Mouse (Mus musculus): ENCODE measurements around the gene Snx33.

DNA sequence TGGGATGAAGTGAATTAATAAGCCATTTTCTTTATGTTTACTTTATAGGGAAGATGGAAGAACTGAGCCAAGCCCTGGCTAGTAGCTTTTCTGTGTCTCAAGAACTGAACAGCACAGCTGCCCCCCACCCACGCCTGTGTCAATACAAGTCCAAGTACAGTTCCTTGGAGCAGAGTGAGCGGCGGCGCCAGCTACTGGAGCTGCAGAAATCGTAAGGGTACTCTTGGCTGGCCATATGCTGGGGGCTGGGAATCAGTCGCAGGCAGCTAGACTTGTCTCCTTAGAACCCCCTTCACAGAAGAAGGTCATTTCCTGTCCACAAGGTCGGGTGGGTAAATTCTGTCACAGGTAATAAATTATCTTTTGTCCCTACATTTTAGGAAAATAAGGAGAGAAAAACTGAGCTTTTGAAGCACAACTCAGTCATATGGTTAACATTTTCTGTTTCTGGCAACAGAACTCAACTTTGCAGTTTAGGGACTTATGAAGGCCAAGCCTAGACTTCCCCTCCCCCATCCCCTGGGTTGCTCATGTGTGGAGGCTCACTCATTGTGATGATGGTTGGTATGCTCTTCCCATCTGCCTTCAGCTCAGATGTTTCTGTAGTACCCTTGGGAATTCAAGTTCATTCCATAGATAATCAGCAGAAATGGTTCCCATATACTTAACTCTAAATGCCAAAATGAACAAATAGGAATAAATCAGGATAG is 28.9 kb upstream of the Snx33 start:
- TF ChIP-seq CTCF (conservative IDR thresholded peaks at IDR 0.05; ENCODE audit: low read length) (no peak), POU5F1 (IDR thresholded peaks at IDR 0.05; ENCODE audit: borderline replicate concordance, low read length) (no peak)
